Mouse (Mus musculus): ENCODE data around the gene Frmpd2. TPM values are rescaled to one million over a fixed set of nuclear protein-coding genes. Genes with fewer than 3 reads are reported as not detected.

The Frmpd2 gene
- polyA plus RNA-seq, 1 experiment = 11.2 TPM

DNA sequence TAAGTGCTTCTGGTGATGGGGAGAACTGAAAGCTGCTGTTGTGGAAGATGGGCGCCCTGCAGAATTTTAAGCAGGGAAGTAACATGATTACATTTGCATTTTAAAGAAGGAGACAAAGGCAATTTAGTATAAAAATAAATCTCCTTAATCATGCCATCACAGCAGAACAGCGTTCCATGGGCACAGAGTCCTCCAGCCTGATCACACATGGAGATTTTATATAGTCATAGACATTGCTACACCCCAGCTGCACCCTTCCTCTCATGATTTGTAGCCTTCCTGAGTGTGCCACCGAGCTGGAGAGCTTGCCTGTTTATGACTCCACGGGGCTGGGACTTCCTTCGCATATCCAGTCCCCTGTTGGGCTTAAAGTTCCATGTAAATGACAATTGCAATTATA, 42.4 kb downstream of the Frmpd2 start:
- H3K9ac ChIP-seq (ENCODE audit: low read depth, poor library complexity, severe bottlenecking) = no peak overlapping the region
- no peaks in the 10 kb centered on the region for H3K27me3 ChIP-seq (ENCODE audit: control insufficient read depth, insufficient read depth, low read length, poor library complexity, severe bottlenecking)
- H3K9me3 ChIP-seq (replicated peaks; ENCODE audit: control insufficient read depth, insufficient read depth, low read length, poor library complexity, severe bottlenecking) = no peaks in the 10 kb centered on the region
- H3K27ac ChIP-seq (ENCODE audit: insufficient read depth, low read length) = no peak overlapping the region
- TF ChIP-seq CTCF (IDR thresholded peaks at IDR 0.05; ENCODE audit: low read depth, low read length) (no peak), POLR2A (IDR thresholded peaks at IDR 0.05; ENCODE audit: insufficient read depth, low read length) (no peak), EP300 (IDR thresholded peaks at IDR 0.05; ENCODE audit: insufficient read depth, low read depth, low read length) (no peak)
- no peaks in the 10 kb centered on the region for H3K4me1 ChIP-seq (ENCODE audit: control insufficient read depth, insufficient read depth, low read length)
- H3K36me3 ChIP-seq (ENCODE audit: control insufficient read depth, insufficient read depth, low read length, poor library complexity, severe bottlenecking) = no peaks in the 10 kb centered on the region
- H3K4me3 ChIP-seq (ENCODE audit: low read depth, low read length) = no peak overlapping the region

DNA sequence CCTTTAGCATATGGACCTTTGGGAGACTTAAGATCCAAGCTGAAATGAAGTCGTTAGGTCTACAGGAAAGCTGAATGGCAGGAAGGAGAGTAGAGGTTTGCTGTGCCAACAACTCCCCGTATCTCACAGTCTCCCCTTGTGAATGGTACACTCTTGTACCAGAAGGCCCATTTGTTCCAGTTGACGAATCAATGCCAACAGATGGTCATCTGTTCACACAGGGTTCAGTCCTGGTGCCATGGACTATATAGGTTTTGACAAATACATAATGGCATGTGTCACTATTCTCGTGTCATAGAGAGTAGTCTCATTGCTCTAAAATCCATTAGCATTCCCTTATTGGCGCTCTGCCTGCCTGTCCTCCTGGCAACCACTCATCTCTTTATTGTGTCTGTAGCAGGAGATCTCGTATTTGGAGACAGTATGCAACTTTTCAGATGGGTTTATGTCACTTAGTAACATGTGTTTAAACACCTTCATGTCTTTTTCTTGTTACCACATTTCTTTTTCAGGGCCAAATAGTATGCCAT, 43.3 kb downstream of the Frmpd2 start:
- no peak overlapping the region for H3K9ac ChIP-seq (ENCODE audit: low read depth, poor library complexity, severe bottlenecking)
- TF ChIP-seq EP300 (IDR thresholded peaks at IDR 0.05; ENCODE audit: insufficient read depth, low read depth, low read length) (no peak), CTCF (IDR thresholded peaks at IDR 0.05; ENCODE audit: low read depth, low read length) (no peak), POLR2A (IDR thresholded peaks at IDR 0.05; ENCODE audit: insufficient read depth, low read length) (no peak)

DNA sequence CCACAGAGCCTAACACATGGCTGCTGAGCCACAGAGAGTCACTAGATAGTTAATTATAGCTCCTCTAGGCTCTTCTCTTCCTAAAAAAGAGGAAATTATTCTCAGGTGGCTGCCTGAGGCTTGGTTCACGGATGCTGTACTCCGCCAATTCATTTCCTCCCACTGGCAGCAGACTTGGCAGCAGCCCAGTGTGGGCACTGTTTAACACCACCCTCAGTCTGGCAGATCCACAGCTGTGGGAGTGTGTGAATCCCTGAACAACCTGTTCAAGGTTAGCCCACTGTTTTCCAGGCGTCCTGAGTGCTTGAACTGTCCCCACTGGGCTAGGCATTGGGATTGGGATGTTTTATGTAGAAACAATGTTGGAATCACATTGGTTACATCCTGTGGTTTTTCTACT, 50.0 kb downstream of the Frmpd2 start:
- Histone ChIP-seq H3K9me3 (replicated peaks; ENCODE audit: control insufficient read depth, insufficient read depth, low read length, poor library complexity, severe bottlenecking) (no peaks in the 10 kb centered on the region), H3K27ac (ENCODE audit: insufficient read depth, low read length) (no peak overlapping the region), H3K4me3 (ENCODE audit: low read depth, low read length) (no peak overlapping the region), H3K27me3 (ENCODE audit: control insufficient read depth, insufficient read depth, low read length, poor library complexity, severe bottlenecking) (no peaks in the 10 kb centered on the region), H3K9ac (ENCODE audit: low read depth, poor library complexity, severe bottlenecking) (no peak overlapping the region), H3K36me3 (ENCODE audit: control insufficient read depth, insufficient read depth, low read length, poor library complexity, severe bottlenecking) (no peaks in the 10 kb centered on the region), H3K4me1 (ENCODE audit: control insufficient read depth, insufficient read depth, low read length) (no peaks in the 10 kb centered on the region)
- TF ChIP-seq EP300 (IDR thresholded peaks at IDR 0.05; ENCODE audit: insufficient read depth, low read depth, low read length) (no peak), POLR2A (IDR thresholded peaks at IDR 0.05; ENCODE audit: insufficient read depth, low read length) (no peak), CTCF (IDR thresholded peaks at IDR 0.05; ENCODE audit: low read depth, low read length) (no peak)

More for the DNA sequence above, 43.3 kb downstream of the Frmpd2 start:
- H3K27ac ChIP-seq (ENCODE audit: insufficient read depth, low read length) = no peak overlapping the region
- H3K36me3 ChIP-seq (ENCODE audit: control insufficient read depth, insufficient read depth, low read length, poor library complexity, severe bottlenecking) = no peaks in the 10 kb centered on the region
- no peaks in the 10 kb centered on the region for H3K9me3 ChIP-seq (replicated peaks; ENCODE audit: control insufficient read depth, insufficient read depth, low read length, poor library complexity, severe bottlenecking)
- H3K27me3 ChIP-seq (ENCODE audit: control insufficient read depth, insufficient read depth, low read length, poor library complexity, severe bottlenecking) = no peaks in the 10 kb centered on the region
- no peaks in the 10 kb centered on the region for H3K4me1 ChIP-seq (ENCODE audit: control insufficient read depth, insufficient read depth, low read length)
- no peak overlapping the region for H3K4me3 ChIP-seq (ENCODE audit: low read depth, low read length)

DNA sequence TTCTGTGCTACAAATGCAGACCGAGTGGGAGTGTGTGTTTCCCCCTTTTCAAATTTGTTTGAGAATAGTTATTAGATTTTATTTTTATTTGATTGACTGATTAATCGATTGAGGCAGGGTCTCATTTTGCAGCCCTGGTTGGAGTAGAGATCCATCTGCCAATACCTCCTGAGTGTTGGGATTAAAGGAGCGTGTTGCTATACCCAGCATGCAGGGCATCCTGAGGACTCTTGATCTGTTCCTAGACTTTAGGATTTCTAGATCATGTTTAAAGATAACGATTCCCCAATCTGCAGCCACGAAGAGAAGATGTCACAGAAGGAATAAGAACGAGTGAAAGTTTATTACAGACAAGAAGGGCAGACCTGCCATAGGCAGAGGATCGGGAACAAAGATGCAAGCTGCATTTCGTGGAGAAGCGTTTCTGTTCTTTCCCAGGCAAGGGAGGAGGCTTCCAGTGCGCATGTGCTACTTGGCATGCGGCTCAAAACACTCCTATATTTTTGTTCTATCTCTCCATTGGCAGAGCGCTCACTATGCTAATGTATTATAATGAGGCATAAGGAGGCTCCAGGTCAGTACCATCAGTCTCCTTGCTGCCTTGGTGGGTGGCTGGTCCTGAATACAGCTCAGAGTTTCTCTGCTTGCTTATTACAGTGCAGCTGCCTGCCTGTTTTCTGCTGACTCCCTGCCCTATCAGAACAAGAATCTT, 53.9 kb downstream of the Frmpd2 start:
- Histone ChIP-seq H3K4me1 (ENCODE audit: control insufficient read depth, insufficient read depth, low read length) (no peaks in the 10 kb centered on the region), H3K36me3 (ENCODE audit: control insufficient read depth, insufficient read depth, low read length, poor library complexity, severe bottlenecking) (no peaks in the 10 kb centered on the region), H3K9ac (ENCODE audit: low read depth, poor library complexity, severe bottlenecking) (no peak overlapping the region), H3K9me3 (replicated peaks; ENCODE audit: control insufficient read depth, insufficient read depth, low read length, poor library complexity, severe bottlenecking) (no peaks in the 10 kb centered on the region), H3K27ac (ENCODE audit: insufficient read depth, low read length) (no peak overlapping the region), H3K27me3 (ENCODE audit: control insufficient read depth, insufficient read depth, low read length, poor library complexity, severe bottlenecking) (no peaks in the 10 kb centered on the region; the same call in 1 of the 2 replicates), H3K4me3 (ENCODE audit: low read depth, low read length) (no peak overlapping the region)
- TF ChIP-seq POLR2A (IDR thresholded peaks at IDR 0.05; ENCODE audit: insufficient read depth, low read length) (no peak), CTCF (IDR thresholded peaks at IDR 0.05; ENCODE audit: low read depth, low read length) (no peak), EP300 (IDR thresholded peaks at IDR 0.05; ENCODE audit: insufficient read depth, low read depth, low read length) (no peak)

DNA sequence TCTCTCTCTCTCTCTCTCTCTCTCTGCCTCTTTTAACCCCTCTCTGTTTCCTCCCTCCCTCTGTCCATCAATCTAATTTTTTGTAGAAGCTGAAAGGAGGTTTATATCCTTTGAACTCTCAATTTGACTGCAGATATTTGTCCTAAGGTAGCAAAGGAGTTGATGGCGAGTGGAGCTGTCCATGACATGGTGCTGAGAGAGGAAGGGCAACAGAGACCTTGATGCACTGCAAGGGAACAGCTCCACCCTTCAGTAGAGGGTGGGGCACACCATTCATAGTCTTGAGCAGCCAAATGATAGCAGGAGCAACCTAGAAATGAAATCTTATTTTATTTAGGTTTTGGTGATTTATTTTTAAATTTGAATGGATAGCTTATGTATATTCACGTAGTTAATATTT, 55.1 kb downstream of the Frmpd2 start:
- TF ChIP-seq POLR2A (IDR thresholded peaks at IDR 0.05; ENCODE audit: insufficient read depth, low read length) (no peak), EP300 (IDR thresholded peaks at IDR 0.05; ENCODE audit: insufficient read depth, low read depth, low read length) (no peak), CTCF (IDR thresholded peaks at IDR 0.05; ENCODE audit: low read depth, low read length) (no peak)
- Histone ChIP-seq H3K27me3 (ENCODE audit: control insufficient read depth, insufficient read depth, low read length, poor library complexity, severe bottlenecking) (no peaks in the 10 kb centered on the region; the same call in 1 of the 2 replicates), H3K4me1 (ENCODE audit: control insufficient read depth, insufficient read depth, low read length) (no peaks in the 10 kb centered on the region), H3K9me3 (replicated peaks; ENCODE audit: control insufficient read depth, insufficient read depth, low read length, poor library complexity, severe bottlenecking) (no peaks in the 10 kb centered on the region), H3K4me3 (ENCODE audit: low read depth, low read length) (no peak overlapping the region), H3K9ac (ENCODE audit: low read depth, poor library complexity, severe bottlenecking) (no peak overlapping the region), H3K36me3 (ENCODE audit: control insufficient read depth, insufficient read depth, low read length, poor library complexity, severe bottlenecking) (no peaks in the 10 kb centered on the region), H3K27ac (ENCODE audit: insufficient read depth, low read length) (no peak overlapping the region)

DNA sequence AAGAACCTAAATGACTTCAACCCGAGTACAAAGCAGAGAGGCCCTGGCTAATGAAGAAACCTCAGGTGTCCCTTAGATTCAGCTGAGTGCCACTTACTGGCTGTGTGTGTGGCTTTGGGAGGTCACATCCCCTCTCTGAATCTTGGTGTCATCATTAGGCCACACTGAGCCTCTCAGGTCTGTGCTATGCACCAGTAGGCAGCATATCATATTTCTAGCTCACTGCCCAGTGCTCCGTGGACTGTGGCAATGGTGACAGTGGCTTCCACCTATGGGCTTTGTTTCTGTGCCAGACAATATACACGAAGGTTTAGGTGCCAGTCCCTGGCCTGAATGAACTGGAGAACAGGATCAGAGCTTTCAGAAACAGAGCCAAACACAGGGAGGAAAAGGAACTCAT, 56.4 kb downstream of the Frmpd2 start:
- H3K27ac ChIP-seq (ENCODE audit: insufficient read depth, low read length) = no peak overlapping the region
- no peak overlapping the region for H3K4me3 ChIP-seq (ENCODE audit: low read depth, low read length)
- no peak overlapping the region for H3K9ac ChIP-seq (ENCODE audit: low read depth, poor library complexity, severe bottlenecking)
- TF ChIP-seq EP300 (IDR thresholded peaks at IDR 0.05; ENCODE audit: insufficient read depth, low read depth, low read length) = no peak
- no peak for TF ChIP-seq CTCF (IDR thresholded peaks at IDR 0.05; ENCODE audit: low read depth, low read length)
- no peak for TF ChIP-seq POLR2A (IDR thresholded peaks at IDR 0.05; ENCODE audit: insufficient read depth, low read length)
- H3K4me1 ChIP-seq (ENCODE audit: control insufficient read depth, insufficient read depth, low read length) = no peaks in the 10 kb centered on the region
- no peaks in the 10 kb centered on the region for H3K9me3 ChIP-seq (replicated peaks; ENCODE audit: control insufficient read depth, insufficient read depth, low read length, poor library complexity, severe bottlenecking)
- H3K36me3 ChIP-seq (ENCODE audit: control insufficient read depth, insufficient read depth, low read length, poor library complexity, severe bottlenecking) = no peaks in the 10 kb centered on the region
- H3K27me3 ChIP-seq (ENCODE audit: control insufficient read depth, insufficient read depth, low read length, poor library complexity, severe bottlenecking) = no peaks in the 10 kb centered on the region; the same call in 1 of the 2 replicates

All from ES-Bruce4 (cell line).